Mouse (Mus musculus) c-Kit-negative CD71-positive TER-119-positive erythroid progenitor cells, embryonic 14.5 days (primary cell): ENCODE results near the gene Oxld1.

Source experiments
- DNase-seq: peaks from one replicate; pipeline ENCODE4 v3.0.0-alpha.2; 2013; ENCODE audit warnings: low read depth, low spot score

Oxld1 gene

GRCm38 (mm10) chr11:120483448-120483934 is 25.6 kb upstream of the Oxld1 start:
- no peak for DNase-seq

- DNase-seq: no peak
Measured at GRCm38 (mm10) chr11:120472052-120472451, 14.2 kb upstream of the Oxld1 start.

- no peak for DNase-seq
Measured at GRCm38 (mm10) chr11:120467736-120468092, 9.8 kb upstream of the Oxld1 start.

- DNase-seq: peak; percentile 96
Measured at GRCm38 (mm10) chr11:120467051-120467735, 9.3 kb upstream of the Oxld1 start, which contains the start of gene Arl16. Gene Arl16 (minus strand): TSS chr11:120467607.

- DNase-seq: no peak
Measured at GRCm38 (mm10) chr11:120465521-120465920, 7.7 kb upstream of the Oxld1 start.

- DNase-seq: no peak
Measured at GRCm38 (mm10) chr11:120464365-120464764, 6.5 kb upstream of the Oxld1 start.

- DNase-seq: no peak
Measured at GRCm38 (mm10) chr11:120463536-120463935, 5.7 kb upstream of the Oxld1 start.

- no peak for DNase-seq
Measured at GRCm38 (mm10) chr11:120458847-120459597, 1.2 kb upstream of the Oxld1 start.

- no peak for DNase-seq
Measured at GRCm38 (mm10) chr11:120457370-120457769, 498 bp downstream of the Oxld1 start.

- no peak for DNase-seq
Measured at GRCm38 (mm10) chr11:120455413-120455812, 2.5 kb downstream of the Oxld1 start.

- DNase-seq: no peak
Measured at GRCm38 (mm10) chr11:120454965-120455364, 2.9 kb downstream of the Oxld1 start.

GRCm38 (mm10) chr11:120453306-120453705 is 4.6 kb downstream of the Oxld1 start, which contains the start of gene Pde6g:
Gene Pde6g (minus strand): TSS chr11:120453500.
- no peak for DNase-seq

- DNase-seq: no peak
Measured at GRCm38 (mm10) chr11:120452246-120452645, 5.6 kb downstream of the Oxld1 start.

- DNase-seq: no peak
Measured at GRCm38 (mm10) chr11:120447179-120447578, 10.7 kb downstream of the Oxld1 start.

- DNase-seq: no peak
Measured at GRCm38 (mm10) chr11:120445475-120445874, 12.4 kb downstream of the Oxld1 start.

GRCm38 (mm10) chr11:120444106-120444505 is 13.8 kb downstream of the Oxld1 start:
- DNase-seq: no peak

GRCm38 (mm10) chr11:120442765-120443280 is 15.0 kb downstream of the Oxld1 start:
- no peak for DNase-seq

- DNase-seq: no peak
Measured at GRCm38 (mm10) chr11:120442344-120442743, 15.5 kb downstream of the Oxld1 start, which contains the start of gene Tspan10. Gene Tspan10 (plus strand): TSS chr11:120442644.

GRCm38 (mm10) chr11:120437857-120438385 is 19.9 kb downstream of the Oxld1 start:
- no peak for DNase-seq

- DNase-seq: peak; percentile 71
Measured at GRCm38 (mm10) chr11:120437152-120437856, 20.6 kb downstream of the Oxld1 start, which contains the start of gene Nploc4. Gene Nploc4 (minus strand): TSS chr11:120437708.

- DNase-seq: no peak
Measured at GRCm38 (mm10) chr11:120426727-120427126, 31.1 kb downstream of the Oxld1 start.
